Mouse (Mus musculus): ENCODE results near the gene Usp26. TPM values are rescaled to one million over a fixed set of nuclear protein-coding genes. Genes with fewer than 3 reads are reported as not detected.

The Usp26 gene
- not detected for total RNA-seq (2021)
- long read RNA-seq, experiment 1: 0 reads
- long read RNA-seq, experiment 2, partial matches to known transcripts: 0 of 1 reads
- long read RNA-seq, experiment 2, other reads (novel, unspliced or antisense): 1 of 1 reads

DNA sequence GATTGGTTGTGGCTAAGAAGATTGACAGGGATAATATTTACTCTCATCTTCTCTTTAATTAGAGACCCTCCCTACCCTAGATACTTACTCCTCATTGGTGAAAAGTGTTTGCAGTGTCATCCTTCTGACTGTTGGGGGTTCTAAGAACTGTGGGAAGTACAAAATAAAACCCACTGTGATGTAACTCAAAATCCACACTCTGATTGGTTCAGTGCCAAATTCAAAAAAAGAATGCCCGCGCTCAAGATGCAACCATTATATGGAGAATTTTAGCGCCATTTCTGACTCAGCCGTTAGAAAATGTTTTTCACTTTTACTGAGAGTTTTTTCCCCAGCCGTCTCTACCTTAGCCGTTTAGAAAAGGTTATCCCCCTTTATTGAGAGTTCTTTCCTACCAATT, at the start of gene Usp26:
Gene Usp26, minus strand, starts transcription at position 101 of the 400 bp plus-strand sequence.
- no peak for DNase-seq (ENCODE audit: low spot score in 2 of 2)

- no peak for DNase-seq (ENCODE audit: low spot score in 2 of 2)
These were observed 13.6 kb upstream of the Usp26 start for GRCm38 (mm10) chrX:51814466-51815247.

GRCm38 (mm10) chrX:51767457-51767856, 33.6 kb downstream of the Usp26 start:
- no peak for DNase-seq (ENCODE audit: low spot score in 2 of 2)

DNA sequence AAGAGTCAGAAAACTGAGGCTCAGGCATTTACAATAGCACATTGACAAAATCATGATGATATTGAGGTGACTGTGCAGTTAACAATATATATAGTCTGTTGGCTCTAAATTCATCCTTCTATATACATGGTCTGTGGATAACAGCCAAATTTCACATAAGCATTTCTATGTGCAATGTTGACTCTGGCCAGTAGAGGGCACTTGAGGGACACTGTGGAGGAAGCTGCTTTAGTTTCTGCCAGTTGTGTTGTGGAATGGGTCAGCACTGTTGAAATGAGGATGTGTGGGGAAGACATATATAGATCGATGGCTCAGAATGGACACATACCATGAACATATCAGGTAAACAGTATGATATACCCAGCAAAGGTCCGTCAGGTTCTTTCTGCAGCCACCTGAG, 64.6 kb downstream of the Usp26 start:
- peak; percentile 9 to 38 for DNase-seq (ENCODE audit: low spot score in 2 of 2)

GRCm38 (mm10) chrX:51714086-51714745, 86.8 kb downstream of the Usp26 start:
- no peak for DNase-seq (ENCODE audit: low spot score in 2 of 2)

- DNase-seq (ENCODE audit: low spot score in 2 of 2): no peak
These were observed 88.0 kb downstream of the Usp26 start for GRCm38 (mm10) chrX:51712996-51713395.

Other genes with a start within 250 kb of the Usp26 start
- 10 to 100 TPM; 27.9 to 35.7 TPM for gene Hs6st2, start 119.4 kb downstream of the Usp26 start, total RNA-seq (2021)
- not detected for gene 1700080O16Rik, start 171.5 kb upstream of the Usp26 start, total RNA-seq (2021)

Measured in layer of hippocampus, postnatal 14 days (tissue).